Mouse (Mus musculus) cerebellum, adult 9-11 months (tissue): ENCODE data around the gene Dnajc13.

Source experiments
- DNase-seq: peaks from one replicate; pipeline ENCODE4 v3.0.0; 2022

Dnajc13 gene

DNA sequence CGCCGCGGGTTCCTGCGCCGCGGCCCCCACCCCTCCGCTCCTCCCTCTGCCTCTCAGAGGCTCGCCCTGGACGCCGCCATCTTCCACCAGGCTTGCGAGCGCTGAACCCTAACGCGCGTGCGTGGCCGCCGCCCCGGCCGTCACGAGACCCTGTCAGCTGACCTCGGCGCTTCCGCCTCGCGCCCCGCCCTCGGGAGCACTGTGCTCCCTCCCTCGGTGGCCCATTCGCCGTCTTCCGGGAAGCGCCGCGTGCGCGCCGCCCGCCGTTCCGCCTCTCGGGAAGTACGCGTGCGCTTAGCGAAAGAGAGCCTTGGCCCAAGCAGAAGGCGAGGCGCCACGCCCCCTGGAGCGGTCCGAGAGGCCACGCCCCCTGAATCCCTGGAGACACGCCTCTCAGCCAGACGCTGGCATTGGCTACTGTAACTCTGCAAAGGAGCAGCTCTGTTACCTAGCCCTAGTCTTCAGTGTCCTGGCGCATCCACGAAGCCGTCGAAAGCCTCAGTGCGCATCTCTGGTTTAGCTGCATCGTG is at the start of gene Dnajc13:
Gene Dnajc13 (minus strand): TSS at position 108 of the 530 bp plus-strand sequence.
- DNase-seq, result peak; percentile 98

DNA sequence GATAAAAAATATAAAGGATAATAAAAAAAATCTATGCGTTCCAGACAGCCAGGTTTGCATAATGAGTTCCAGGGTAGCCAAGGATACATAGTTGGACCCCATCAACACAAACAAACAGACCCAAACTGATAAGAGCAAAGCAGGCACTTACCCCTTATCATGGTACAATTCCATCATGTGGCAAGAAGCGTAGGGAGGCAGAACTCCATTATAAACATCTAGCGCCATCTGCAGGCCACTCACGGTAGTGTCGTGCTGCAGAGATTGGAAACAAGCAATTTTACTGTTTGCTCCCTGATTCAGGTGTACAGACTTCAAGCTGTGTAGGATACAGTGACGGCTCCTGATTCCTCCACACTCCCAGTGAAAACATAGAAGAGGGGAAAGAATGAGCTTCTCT is 44.0 kb upstream of the Dnajc13 start:
- DNase-seq, result peak; percentile 22

DNA sequence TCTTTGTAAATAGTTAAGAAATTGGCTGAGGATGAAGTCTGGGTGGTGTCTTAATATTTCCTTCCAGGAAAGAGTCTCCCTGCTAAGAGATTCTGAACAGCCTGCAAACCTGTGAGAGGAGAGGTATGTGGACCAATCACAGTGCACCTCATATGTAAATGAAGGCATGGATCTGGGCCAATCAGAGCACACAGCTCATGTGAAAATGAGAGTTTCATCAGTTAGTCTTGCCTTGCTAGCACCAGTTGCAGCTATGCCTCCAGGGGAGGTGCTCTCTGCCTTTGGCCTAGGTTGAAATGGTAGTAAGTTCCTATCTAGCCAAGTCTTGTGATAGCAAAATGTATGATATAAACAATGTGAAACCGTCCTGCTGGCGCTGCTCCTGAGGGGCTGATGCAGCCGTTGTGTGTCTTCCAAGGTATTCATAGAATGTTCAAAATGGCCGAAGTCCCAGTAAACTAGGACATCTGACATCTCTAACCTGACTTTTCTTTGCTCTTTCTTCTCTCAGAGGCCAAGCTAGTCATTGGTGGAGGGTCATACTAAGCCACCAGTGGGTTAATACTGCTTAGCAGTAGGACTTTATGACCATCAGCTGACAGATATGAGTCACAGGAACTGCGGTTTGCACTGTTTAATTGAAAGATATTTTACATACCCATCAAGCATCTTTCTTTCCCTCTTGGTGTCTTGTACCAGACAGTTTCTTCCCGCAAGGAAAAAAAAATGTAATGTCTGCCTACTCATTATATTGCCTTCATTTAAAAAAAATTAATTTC is 42.8 kb upstream of the Dnajc13 start:
- DNase-seq, result no peak

DNA sequence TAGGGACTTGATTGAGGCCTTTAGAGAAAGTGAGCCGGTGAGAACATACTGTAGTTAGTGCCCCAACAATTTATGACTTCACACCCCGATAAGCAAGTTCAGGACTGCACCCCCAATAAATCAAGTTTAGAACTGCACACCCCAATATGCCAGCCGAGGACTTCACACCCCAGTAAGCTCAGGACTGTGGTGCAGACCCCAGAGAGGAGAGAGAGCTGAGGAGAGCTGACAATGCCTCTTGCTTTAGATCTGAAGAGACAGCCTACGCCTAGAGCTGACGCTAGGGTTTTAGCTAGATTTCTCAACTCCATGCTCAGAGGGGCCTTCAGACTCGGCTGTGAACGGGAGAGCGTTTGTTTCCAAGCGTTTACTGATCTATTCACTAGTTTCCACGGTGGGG is 42.1 kb upstream of the Dnajc13 start:
- DNase-seq, result no peak

DNA sequence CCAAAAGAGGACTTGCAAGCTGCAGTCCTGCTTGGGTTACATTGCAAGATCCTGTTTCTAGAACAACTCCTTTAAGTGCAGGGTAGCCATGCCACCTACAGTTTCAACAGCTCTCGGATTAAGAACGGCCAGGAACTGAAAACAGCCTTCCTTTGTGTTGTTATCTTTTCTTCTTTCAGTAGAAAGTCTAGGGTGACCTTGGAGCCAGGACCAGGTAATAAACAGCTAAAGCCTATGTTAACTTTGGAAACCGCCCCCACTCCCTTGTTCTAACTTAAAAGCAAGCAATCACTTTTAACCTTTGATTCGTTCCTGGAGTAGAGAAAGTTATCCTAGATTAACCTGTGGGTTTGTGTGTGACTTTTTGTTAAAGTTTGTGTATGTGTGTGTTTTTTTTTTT is 41.6 kb upstream of the Dnajc13 start:
- no peak for DNase-seq

DNA sequence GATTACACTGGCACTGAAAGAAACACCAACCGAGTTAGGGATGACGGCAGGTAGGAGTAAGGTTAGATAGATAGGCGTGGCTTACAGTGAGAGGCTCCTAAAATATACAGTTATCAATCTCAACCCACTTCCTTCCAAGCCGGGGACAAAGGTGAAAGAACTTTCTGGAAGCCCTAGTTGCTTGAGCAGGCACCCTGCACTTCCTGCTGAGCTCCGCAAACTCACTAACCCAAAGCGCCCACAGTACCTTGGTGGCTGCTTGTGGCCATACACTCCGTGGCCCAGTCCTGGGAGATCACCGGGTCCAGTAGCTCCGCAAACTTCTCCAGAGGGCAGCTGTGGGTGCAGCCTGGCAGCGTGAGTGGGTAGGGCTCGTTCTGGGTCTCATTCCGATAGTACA is 37.8 kb upstream of the Dnajc13 start:
- no peak for DNase-seq

DNA sequence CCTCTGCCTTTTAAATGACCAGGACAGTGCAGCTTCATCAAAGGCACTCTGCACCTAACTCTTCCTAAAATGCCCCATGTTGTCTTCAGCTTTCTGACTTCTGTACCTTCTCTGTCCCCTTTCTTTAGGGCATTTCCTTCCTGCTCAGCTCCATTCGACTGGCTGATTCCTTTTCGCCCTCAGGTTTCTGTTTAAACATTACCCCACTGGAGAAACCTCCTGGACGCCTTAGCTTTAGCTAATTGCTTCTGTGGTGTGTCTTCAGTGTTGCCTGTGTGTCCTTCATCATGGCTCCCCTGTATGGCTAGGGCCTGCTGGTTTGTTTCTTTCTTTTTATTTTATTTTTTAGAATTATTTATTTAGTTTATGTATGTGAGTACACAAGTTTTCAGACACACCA is 34.3 kb upstream of the Dnajc13 start:
- DNase-seq, result no peak

DNA sequence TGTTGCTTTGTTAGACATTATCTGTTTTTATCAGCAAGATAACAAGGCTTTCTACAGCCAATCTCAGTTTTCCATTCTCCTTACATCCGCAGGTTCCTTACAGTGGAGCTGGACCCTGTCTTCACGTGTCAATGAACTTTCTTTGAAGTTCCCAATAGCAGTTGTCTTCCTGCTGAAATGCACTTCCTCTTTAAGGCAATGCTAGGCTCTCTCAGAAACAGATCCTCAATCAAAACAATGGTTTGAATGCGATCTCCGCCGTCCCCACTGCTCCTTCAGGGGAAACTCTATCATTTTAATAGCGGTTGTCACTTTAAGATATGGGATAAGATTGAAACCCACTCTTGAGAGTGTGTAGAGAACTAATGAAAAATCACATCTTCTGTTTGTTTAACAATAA is 22.2 kb upstream of the Dnajc13 start:
- DNase-seq, result no peak

DNA sequence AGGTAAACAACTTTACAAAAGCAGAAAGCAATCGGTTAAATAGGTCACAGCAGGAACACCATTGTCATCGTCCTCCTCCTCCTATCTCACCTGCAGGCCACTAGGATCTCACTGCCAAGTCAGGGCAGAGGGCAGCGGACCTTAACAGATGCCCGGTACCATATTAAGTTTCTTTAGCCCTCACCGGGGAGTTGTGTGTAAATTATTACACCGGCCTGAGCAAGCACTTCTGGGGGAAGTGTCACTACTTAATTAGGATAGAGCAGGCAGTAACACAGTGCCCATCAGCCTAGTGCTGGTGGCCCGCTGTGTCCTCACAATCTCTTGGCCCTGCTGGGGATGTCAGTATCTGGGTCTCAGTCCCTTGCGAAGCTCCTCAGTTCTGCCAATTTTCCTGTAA is 19.8 kb upstream of the Dnajc13 start:
- no peak for DNase-seq

DNA sequence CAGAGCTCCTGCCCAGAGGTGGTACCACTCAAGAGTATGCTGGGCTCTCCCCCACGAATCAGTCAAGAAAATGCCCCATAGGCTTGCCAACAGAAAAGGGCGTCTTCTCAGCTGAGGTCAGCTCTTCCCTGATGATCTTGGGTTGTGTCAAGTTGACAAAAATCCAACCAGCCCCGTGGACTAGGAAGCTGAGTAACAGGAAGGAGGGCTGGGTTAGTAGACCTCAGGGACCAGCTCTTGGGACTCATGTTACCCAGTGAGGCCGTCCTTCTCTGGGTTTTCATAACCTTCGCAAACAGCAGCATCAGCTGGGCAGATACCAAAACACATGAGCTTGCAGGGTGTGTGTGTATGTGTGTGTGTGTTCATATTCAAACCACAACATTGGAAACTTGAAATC is 19.0 kb upstream of the Dnajc13 start:
- no peak for DNase-seq

DNA sequence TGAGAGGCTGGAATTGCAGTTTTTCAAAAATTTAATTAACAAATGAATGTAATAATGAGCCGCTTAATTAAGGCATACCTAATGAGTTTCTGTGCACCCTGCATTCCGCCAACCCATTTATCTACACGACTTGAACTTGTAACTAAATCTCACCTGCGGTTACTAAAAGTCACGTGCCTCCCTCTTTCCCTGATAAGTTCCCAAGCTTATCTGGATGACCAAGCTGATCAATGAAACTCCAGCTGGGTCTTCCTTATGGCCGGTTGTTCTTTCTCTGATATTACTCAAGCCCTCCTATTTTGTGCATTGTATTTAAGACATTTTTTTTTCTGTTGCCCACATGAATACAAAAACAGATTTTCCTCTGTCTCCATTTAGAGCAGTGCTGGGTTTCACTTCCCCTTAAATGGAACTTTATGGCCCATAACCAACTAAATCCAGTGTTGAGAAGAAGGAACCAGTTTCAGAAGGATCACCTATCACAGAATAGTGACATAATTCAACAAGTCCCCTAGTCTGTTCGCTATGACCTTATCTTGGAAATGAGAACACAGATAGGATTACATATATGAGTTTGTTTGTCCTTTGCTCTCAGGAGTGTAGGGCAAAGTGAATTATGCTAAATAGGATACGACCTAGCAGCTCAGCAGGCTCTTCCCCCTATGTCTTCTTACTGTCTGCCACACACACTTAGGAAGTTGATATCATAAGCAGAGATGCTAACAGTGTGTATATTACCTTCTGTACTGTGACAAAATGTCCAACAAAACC is 18.2 kb upstream of the Dnajc13 start:
- no peak for DNase-seq

DNA sequence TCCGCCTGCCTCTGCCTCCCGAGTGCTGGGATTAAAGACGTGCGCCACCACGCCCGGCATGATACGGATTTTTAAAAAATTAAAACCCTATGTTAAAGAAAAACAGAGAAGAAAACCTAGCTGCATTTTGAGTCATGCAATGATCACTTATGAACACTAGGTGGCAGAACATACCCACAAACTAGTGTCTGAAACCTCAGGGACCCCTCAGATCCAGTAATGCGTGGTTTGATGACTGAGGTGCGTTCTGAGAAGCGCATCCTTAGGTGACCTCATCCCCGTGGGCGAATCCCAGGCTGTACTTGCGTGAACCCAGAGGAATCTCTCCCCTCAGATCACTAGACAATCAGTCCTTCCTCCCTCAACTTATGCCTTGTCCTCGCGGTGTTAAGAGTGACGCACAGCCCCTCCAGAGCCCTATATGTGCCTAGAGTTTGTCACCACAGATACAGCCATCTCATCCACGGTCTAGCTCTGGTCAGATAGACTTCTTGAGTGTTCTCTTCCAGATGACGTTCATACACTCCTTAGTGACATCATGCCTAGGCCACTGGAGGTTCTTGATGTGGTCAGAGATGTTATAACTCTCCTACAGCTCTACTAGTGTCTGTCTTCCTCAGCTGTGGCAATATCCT is 14.9 kb upstream of the Dnajc13 start:
- DNase-seq, result no peak

DNA sequence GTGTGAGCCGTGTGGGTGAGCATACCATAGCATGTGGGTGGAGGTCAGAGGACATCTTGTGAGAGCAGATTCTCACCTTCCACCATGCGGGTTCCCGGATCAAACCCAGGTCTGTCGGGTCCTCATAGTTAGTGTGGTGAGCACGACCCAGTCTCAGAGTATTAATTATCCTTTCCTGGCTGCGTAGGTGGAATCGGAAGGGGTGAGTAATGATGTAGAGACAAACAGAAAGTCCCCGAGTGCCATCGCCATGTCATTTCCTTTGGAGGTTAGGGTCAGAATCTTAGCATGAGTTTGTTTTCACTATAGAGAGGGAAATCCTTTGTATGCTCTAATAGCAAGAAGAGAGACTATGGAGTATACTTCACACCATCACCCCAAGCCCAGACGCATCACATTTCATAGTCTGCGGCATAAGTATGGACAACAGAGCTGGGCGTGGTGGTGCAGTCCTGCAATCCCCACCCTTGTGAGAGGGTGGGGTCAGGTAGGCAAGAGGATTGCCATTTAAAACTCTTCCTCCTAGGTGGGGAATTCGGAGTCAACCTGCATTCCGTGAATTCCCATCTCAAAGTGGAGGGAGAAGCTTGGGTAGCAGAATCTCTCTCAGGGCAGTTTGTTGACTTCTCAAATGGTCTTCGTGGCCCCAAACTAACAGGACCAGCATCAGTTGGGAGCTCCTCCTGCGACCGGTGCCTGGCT is 12.5 kb upstream of the Dnajc13 start:
- no peak for DNase-seq

DNA sequence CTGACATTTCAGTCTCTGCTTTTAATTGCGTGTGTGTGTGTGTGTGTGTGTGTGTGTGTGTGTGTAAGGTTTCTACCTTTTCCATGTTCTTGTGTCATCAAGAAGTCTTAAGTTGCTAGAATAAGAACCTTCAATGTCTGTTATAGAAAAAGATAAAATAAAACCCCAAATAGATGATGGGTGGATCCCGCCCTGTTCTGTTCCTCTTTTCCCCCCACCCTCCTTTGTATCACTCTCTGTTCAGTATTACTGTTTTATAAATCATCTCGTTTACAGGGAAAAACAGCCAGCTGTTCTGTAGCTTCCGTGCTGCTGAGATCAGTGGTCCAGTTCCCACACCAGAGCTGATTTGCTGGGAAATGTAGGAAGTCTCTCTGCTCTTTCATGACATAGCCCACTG is 9.3 kb upstream of the Dnajc13 start:
- no peak for DNase-seq

DNA sequence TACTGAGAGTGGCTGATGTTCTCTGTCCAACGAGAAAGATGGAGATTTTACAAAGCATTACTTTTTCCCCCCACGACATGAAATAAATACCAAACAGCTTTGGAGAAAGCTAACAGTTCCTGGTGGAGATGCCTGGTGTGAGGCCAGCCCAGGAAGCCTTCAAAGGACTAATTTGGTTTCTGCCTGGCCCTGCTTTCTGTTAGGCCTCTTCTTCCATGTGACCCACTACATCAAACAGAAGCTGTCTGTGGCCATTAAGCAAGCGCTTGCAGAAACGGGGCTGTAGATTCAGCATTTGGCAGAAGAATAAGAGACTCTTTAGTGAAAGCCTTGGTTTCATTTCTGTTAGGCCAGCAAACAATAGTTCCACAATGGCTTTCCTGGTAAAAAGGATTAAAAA is 8.9 kb upstream of the Dnajc13 start:
- no peak for DNase-seq

DNA sequence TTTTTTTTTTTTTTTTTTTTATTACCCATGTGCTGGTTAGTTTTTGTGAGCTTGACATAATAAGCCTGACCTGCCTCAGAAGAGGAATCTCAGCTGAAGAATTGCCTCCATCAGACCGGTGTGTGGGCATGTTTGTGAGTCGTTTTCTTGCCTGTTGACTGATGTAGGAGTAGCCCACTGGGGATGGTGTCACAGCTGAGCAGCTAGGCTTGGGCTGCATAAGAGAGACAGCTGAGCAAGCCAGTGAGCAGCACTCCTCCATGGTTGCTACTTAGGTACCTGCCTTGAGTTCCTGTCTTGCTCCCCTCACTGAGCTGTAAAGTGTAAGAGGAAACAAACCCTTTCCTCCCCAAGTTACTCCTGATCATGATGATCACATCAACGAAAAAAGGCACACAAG is 7.2 kb upstream of the Dnajc13 start:
- no peak for DNase-seq

DNA sequence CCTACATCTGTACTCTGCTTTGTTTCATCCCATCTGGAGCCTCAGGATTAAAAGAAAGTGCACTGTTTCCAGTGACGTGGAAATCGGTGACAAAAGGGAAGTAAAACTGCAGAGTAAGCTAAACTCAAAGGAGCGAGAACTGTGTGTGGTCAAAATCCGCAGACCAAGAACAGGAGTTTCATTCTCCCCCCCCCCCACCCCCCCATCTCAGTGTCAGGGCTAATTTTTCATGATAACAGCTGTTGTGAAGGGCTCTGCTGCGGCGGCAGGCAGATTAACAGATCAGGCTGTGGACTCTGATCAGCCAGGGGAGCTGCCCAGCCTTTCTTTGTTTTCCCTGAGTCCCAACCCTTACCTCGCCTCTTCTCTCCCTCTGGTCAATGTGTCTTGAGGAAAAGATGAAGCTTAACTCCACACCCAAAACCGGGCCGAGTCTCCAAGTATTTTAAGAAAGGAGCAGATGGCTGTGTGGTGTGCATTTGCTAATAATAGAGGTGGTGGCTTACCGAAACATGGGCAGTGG is 6.7 kb upstream of the Dnajc13 start:
- DNase-seq, result no peak

DNA sequence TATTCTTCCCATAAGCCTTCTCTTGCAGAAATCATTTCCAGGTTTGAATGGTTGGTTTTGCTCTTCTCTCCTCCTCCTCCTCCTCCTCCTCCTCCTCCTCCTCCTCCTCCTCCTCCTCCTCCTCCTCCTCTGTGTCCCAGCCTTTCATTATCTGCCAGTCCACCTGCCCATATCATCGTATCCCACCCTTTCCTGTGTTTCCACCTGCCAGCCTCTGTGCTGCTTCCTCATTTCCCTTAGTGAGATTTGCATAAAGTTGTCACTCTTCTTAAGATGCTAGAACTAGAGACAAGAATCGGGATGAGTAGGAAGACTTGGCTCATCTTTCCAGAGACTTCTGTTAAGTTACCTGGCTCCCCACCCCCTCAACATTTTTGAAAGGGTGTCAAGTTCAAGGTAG is 1.8 kb upstream of the Dnajc13 start:
- DNase-seq, result no peak

DNA sequence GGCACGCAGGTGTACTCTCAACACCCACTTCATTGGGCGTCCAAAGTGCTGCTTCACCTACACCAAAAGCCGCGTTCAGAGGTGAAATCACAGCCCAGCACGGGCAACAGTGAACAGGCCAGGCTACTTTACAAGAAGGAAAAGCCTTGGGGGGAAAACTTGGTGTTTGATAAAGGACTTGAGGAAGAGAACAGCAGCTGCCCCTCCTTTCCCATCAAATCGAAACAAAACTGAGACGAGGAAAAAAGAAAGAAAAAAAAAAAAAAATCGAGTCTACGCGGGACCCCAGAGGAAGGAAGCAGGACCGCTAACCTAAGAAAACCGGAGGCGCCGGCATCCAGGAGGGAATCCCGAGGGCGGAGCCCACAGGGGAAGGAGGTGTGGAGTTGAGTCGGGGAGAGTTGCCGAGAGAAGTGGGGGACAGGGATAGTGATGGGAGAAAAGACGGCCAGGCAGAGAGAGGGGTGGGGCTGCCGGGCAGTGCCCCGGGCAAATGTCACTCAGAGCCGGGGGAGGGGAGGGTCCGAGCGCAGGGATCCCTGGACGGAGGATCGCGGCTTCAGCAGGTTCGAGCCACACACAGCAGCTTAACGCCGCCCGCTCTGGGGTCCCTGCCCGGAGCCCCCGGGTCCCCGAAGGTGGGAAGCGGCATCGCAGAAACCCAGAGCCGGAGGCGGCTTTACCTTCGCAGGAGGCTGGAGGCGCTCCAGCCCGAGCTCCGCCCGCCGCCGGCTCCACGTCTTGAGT is 541 bp downstream of the Dnajc13 start:
- DNase-seq, result peak; percentile 24

DNA sequence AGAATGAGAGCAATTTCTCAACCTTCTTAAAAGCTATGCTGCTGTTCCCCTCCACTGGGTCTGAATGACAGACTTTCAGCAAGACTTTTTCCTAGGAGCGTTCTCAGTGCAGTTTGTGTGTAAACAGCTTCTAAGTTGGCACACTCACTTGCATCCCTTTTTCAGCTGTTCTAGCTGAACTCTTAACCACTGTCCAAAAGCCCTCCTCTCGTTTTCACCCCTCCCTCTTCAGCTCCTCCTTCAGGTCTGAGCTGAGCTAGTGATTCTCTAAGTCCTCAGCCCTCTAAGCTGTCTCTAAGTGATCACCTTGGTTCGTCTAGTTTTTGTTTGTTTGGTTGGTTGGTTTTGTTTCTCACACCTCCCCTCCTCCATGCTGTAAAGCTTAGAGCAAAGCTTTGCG is 2.4 kb downstream of the Dnajc13 start:
- no peak for DNase-seq

DNA sequence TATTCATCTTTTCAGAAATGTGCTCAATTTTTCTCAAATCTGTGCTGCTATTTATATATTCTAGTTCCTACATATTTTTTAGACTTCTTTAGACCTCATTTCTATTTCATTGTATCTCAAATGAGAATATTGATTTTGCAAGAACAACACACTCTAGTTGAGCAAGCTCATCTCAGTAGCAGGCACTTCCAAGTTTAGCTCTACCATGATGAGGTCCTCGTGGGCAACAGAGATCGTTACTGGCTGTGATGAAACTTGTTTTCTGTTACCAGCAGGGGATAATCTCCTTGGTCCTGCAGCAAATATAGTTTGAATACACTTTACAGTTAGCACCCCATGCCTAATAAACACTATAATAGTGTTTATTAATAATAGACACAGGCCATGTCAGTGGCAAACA is 6.6 kb downstream of the Dnajc13 start:
- no peak for DNase-seq
